Mouse (Mus musculus): Measurements from ENCODE around the gene Ninj1. TPM values are rescaled to one million over a fixed set of nuclear protein-coding genes. Genes with fewer than 3 reads are reported as not detected.

Gene Ninj1
- polyA plus RNA-seq, 2 experiments, result 29.0 to 43.7 TPM

GRCm38 (mm10) chr13:49145396-49145795 is 41.9 kb upstream of the Ninj1 start:
- Histone ChIP-seq H3K4me2 (ENCODE audit: low read depth) (no peak overlapping the region), H3K4me1 (replicated peaks; ENCODE audit: control insufficient read depth in 2 of 2, insufficient read depth in 2 of 2, low read length in 1 of 2) (no peaks in the 10 kb centered on the region), H3K9ac (replicated peaks) (no peak overlapping the region), H3K27me3 (ENCODE audit: control insufficient read depth, insufficient read depth, low read length) (peaks cover 42% of the 10 kb centered on the region), H3K27ac (no peak overlapping the region), H3K36me3 (replicated peaks; ENCODE audit: control insufficient read depth, insufficient read depth, low read depth) (no peaks in the 10 kb centered on the region), H3K4me3 (ENCODE audit: insufficient read depth in 1 of 2, low read depth in 2 of 2, low read length in 2 of 2) (no peak overlapping the region), H3K9me3 (ENCODE audit: control insufficient read depth, low read length) (no peaks in the 10 kb centered on the region)
- ATAC-seq (ENCODE audit: insufficient read depth) (no peak), DNase-seq (ENCODE audit: low read depth in 3 of 3, low spot score in 3 of 3) (no peak)
- TF ChIP-seq EP300 (IDR thresholded peaks at IDR 0.05; ENCODE audit: low read depth), result no peak
- no peak for TF ChIP-seq CTCF (IDR thresholded peaks at IDR 0.05; ENCODE audit: low read depth)
- WGBS (ENCODE audit: insufficient replicate concordance), result 31% methylated on average over 7 of the region's 7 CpGs

- H3K36me3 ChIP-seq (replicated peaks; ENCODE audit: control insufficient read depth, insufficient read depth, low read depth), result no peaks in the 10 kb centered on the region
- H3K4me3 ChIP-seq (ENCODE audit: insufficient read depth in 1 of 2, low read depth in 2 of 2, low read length in 2 of 2), result no peak overlapping the region
- no peak for ATAC-seq (ENCODE audit: insufficient read depth)
- 25% methylated on average over 17 of the region's 17 CpGs for WGBS (ENCODE audit: insufficient replicate concordance)
- no peak overlapping the region for H3K9ac ChIP-seq (replicated peaks)
- no peaks in the 10 kb centered on the region for H3K9me3 ChIP-seq (ENCODE audit: control insufficient read depth, low read length)
- no peaks in the 10 kb centered on the region for H3K4me1 ChIP-seq (replicated peaks; ENCODE audit: control insufficient read depth in 2 of 2, insufficient read depth in 2 of 2, low read length in 1 of 2)
- H3K4me2 ChIP-seq (ENCODE audit: low read depth), result peak overlapping the region; percentile 64
- no peak for DNase-seq (ENCODE audit: low read depth in 3 of 3, low spot score in 3 of 3)
- no peak overlapping the region for H3K27ac ChIP-seq
- peaks cover 42% of the 10 kb centered on the region for H3K27me3 ChIP-seq (ENCODE audit: control insufficient read depth, insufficient read depth, low read length)
- TF ChIP-seq CTCF (IDR thresholded peaks at IDR 0.05; ENCODE audit: low read depth) (no peak), EP300 (IDR thresholded peaks at IDR 0.05; ENCODE audit: low read depth) (no peak)
Measured at GRCm38 (mm10) chr13:49146040-49146697, 41.1 kb upstream of the Ninj1 start.

GRCm38 (mm10) chr13:49146698-49147006 is 40.6 kb upstream of the Ninj1 start:
- no peak for DNase-seq (ENCODE audit: low read depth in 3 of 3, low spot score in 3 of 3)
- no peak for ATAC-seq (ENCODE audit: insufficient read depth)
- H3K9me3 ChIP-seq (ENCODE audit: control insufficient read depth, low read length), result no peaks in the 10 kb centered on the region
- WGBS (ENCODE audit: insufficient replicate concordance), result 2% methylated on average over 40 of the region's 44 CpGs
- TF ChIP-seq EP300 (IDR thresholded peaks at IDR 0.05; ENCODE audit: low read depth) (no peak), CTCF (IDR thresholded peaks at IDR 0.05; ENCODE audit: low read depth) (no peak)
- H3K27ac ChIP-seq, result no peak overlapping the region
- H3K9ac ChIP-seq (replicated peaks), result no peak overlapping the region
- no peaks in the 10 kb centered on the region for H3K4me1 ChIP-seq (replicated peaks; ENCODE audit: control insufficient read depth in 2 of 2, insufficient read depth in 2 of 2, low read length in 1 of 2)
- peak overlapping the region in 1 of 2 experiments; percentile 51; a peak in 3 of 4 replicates for H3K4me3 ChIP-seq (ENCODE audit: insufficient read depth in 1 of 2, low read depth in 2 of 2, low read length in 2 of 2)
- peak overlapping the region; percentile 64 for H3K4me2 ChIP-seq (ENCODE audit: low read depth)
- peaks cover 42% of the 10 kb centered on the region for H3K27me3 ChIP-seq (ENCODE audit: control insufficient read depth, insufficient read depth, low read length)
- H3K36me3 ChIP-seq (replicated peaks; ENCODE audit: control insufficient read depth, insufficient read depth, low read depth), result no peaks in the 10 kb centered on the region

- TF ChIP-seq EP300 (IDR thresholded peaks at IDR 0.05; ENCODE audit: low read depth), result no peak
- no peak for TF ChIP-seq CTCF (IDR thresholded peaks at IDR 0.05; ENCODE audit: low read depth)
- ATAC-seq (ENCODE audit: insufficient read depth) (no peak), DNase-seq (ENCODE audit: low read depth in 3 of 3, low spot score in 3 of 3) (no peak)
- under 1% methylated on average over 65 of the region's 98 CpGs for WGBS (ENCODE audit: insufficient replicate concordance)
- Histone ChIP-seq H3K4me1 (replicated peaks; ENCODE audit: control insufficient read depth in 2 of 2, insufficient read depth in 2 of 2, low read length in 1 of 2) (no peaks in the 10 kb centered on the region), H3K9me3 (ENCODE audit: control insufficient read depth, low read length) (no peaks in the 10 kb centered on the region), H3K4me2 (ENCODE audit: low read depth) (peak overlapping the region; percentile 64), H3K9ac (replicated peaks) (no peak overlapping the region), H3K4me3 (ENCODE audit: insufficient read depth in 1 of 2, low read depth in 2 of 2, low read length in 2 of 2) (peak overlapping the region; percentile 37 to 51), H3K27ac (no peak overlapping the region), H3K27me3 (ENCODE audit: control insufficient read depth, insufficient read depth, low read length) (peaks cover 42% of the 10 kb centered on the region), H3K36me3 (replicated peaks; ENCODE audit: control insufficient read depth, insufficient read depth, low read depth) (no peaks in the 10 kb centered on the region)
Measured at GRCm38 (mm10) chr13:49147007-49147857, 40.1 kb upstream of the Ninj1 start.

GRCm38 (mm10) chr13:49147858-49148226 is 39.4 kb upstream of the Ninj1 start, which contains the start of gene Wnk2:
Wnk2 (minus strand) TSS chr13:49148014.
- DNase-seq (ENCODE audit: low read depth in 3 of 3, low spot score in 3 of 3), result peak in 1 of 3 experiments; percentile 11
- H3K27me3 ChIP-seq (ENCODE audit: control insufficient read depth, insufficient read depth, low read length), result peaks cover 42% of the 10 kb centered on the region

More at GRCm38 (mm10) chr13:49147858-49148226, 39.4 kb upstream of the Ninj1 start, which contains the start of gene Wnk2:
- under 1% methylated on average over 43 of the region's 43 CpGs for WGBS (ENCODE audit: insufficient replicate concordance)
- no peak for ATAC-seq (ENCODE audit: insufficient read depth)
- no peak within 1 kb of the TSS for H3K9ac ChIP-seq (replicated peaks)
- H3K27ac ChIP-seq, result no peak within 1 kb of the TSS
- H3K4me3 ChIP-seq (ENCODE audit: insufficient read depth in 1 of 2, low read depth in 2 of 2, low read length in 2 of 2), result peak within 1 kb of the TSS; percentile 37 to 51
- no peaks in the 10 kb centered on the region for H3K9me3 ChIP-seq (ENCODE audit: control insufficient read depth, low read length)
- no peaks in the 10 kb centered on the region for H3K36me3 ChIP-seq (replicated peaks; ENCODE audit: control insufficient read depth, insufficient read depth, low read depth)
- TF ChIP-seq EP300 (IDR thresholded peaks at IDR 0.05; ENCODE audit: low read depth) (no peak), CTCF (IDR thresholded peaks at IDR 0.05; ENCODE audit: low read depth) (no peak)
- no peaks in the 10 kb centered on the region for H3K4me1 ChIP-seq (replicated peaks; ENCODE audit: control insufficient read depth in 2 of 2, insufficient read depth in 2 of 2, low read length in 1 of 2)
- H3K4me2 ChIP-seq (ENCODE audit: low read depth), result peak within 1 kb of the TSS; percentile 64
